In genomic region chr3:5090108-5090869, GRCm38 (mm10) we compare ENCODE assay signal across 11 mouse cellular contexts.
DNase-seq lines count a peak whose midpoint lies in the region; ATAC-seq lines count a peak whose summit lies in the region.
"Had no signal": no experiment of that assay in that cellular context is flagged by ENCODE, and none has a peak within 500 bp of the region (broad histone marks: within the 10 kb centered on the region; RNA-seq: fewer than 3 reads in every experiment).

No protein-coding gene starts in this region.

- WGBS in lung, embryonic 15.5 days: 40% methylated on average over 13 of the region's 13 CpGs
- WGBS in forebrain, embryonic 16.5 days: 81% methylated on average over 13 of the region's 13 CpGs

- no peaks in the 10 kb centered on the region for H3K9me3 ChIP-seq in lung, embryonic 15.5 days
- no peaks in the 10 kb centered on the region for H3K9me3 ChIP-seq in forebrain, embryonic 16.5 days (ENCODE audit: control insufficient read depth, low read length)
- H3K9me3 ChIP-seq: hindbrain, embryonic 12.5 days; liver, embryonic 13.5 days had no signal

- no peaks in the 10 kb centered on the region for H3K4me1 ChIP-seq in lung, embryonic 15.5 days
- H3K4me1 ChIP-seq in forebrain, embryonic 16.5 days (replicated peaks; ENCODE audit: control insufficient read depth, insufficient read depth, low read length): peaks cover 4% of the 10 kb centered on the region; the same call in 1 of the 2 replicates
- H3K4me1 ChIP-seq: hindbrain, embryonic 12.5 days; liver, embryonic 13.5 days had no signal

- peak; percentile 90; the same call in 1 of the 2 replicates for ATAC-seq in lung, embryonic 15.5 days (ENCODE audit: borderline replicate concordance, extremely low read depth, low FRiP score, low TSS enrichment)
- peak; percentile 52; the same call in 1 of the 2 replicates for ATAC-seq in forebrain, embryonic 16.5 days
- ATAC-seq in monocyte, adult 5-6 weeks (replicated peaks; ENCODE audit: insufficient number of reproducible peaks, low FRiP score, low TSS enrichment, poor library complexity, severe bottlenecking): no peak

- peak; percentile 9 for DNase-seq in gastrocnemius, postnatal 10 days
- DNase-seq in gastrocnemius, adult 18-20 months (ENCODE audit: low spot score): no peak
- DNase-seq in lung, postnatal 14 days: no peak
- DNase-seq in skeletal muscle tissue, adult 2 months (ENCODE audit: low read depth, low spot score): peak; percentile 3
- no peak for DNase-seq in B cell, adult 2 months
- DNase-seq: liver, embryonic 13.5 days; thymus, postnatal 36 days had no signal

- no peaks in the 10 kb centered on the region for H3K36me3 ChIP-seq in lung, embryonic 15.5 days
- H3K36me3 ChIP-seq in forebrain, embryonic 16.5 days (ENCODE audit: control insufficient read depth, insufficient read depth): no peaks in the 10 kb centered on the region
- H3K36me3 ChIP-seq: hindbrain, embryonic 12.5 days; liver, embryonic 13.5 days had no signal

- no peak overlapping the region for H3K9ac ChIP-seq in lung, embryonic 15.5 days
- no peak overlapping the region for H3K9ac ChIP-seq in forebrain, embryonic 16.5 days (replicated peaks; ENCODE audit: low read depth, low read length)
- H3K9ac ChIP-seq: hindbrain, embryonic 12.5 days; liver, embryonic 13.5 days had no signal

- H3K27me3 ChIP-seq in lung, embryonic 15.5 days: no peaks in the 10 kb centered on the region
- H3K27me3 ChIP-seq in forebrain, embryonic 16.5 days (replicated peaks; ENCODE audit: control insufficient read depth, insufficient read depth, low read length): no peaks in the 10 kb centered on the region
- H3K27me3 ChIP-seq: hindbrain, embryonic 12.5 days; liver, embryonic 13.5 days had no signal

- H3K4me2 ChIP-seq in lung, embryonic 15.5 days: peak overlapping the region; percentile 16
- H3K4me2 ChIP-seq in forebrain, embryonic 16.5 days (ENCODE audit: low read length): no peak overlapping the region
- H3K4me2 ChIP-seq: hindbrain, embryonic 12.5 days; liver, embryonic 13.5 days had no signal

- peak overlapping the region; percentile 4 for H3K27ac ChIP-seq in lung, embryonic 15.5 days
- no peak overlapping the region for H3K27ac ChIP-seq in forebrain, embryonic 16.5 days (ENCODE audit: low read length)
- H3K27ac ChIP-seq: hindbrain, embryonic 12.5 days; liver, embryonic 13.5 days had no signal

- H3K4me3 ChIP-seq in lung, embryonic 15.5 days: peak overlapping the region; percentile 15; the same call in 1 of the 2 replicates
- no peak overlapping the region for H3K4me3 ChIP-seq in forebrain, embryonic 16.5 days (replicated peaks; ENCODE audit: low read length)
- H3K4me3 ChIP-seq: hindbrain, embryonic 12.5 days; liver, embryonic 13.5 days had no signal

Comparison
In these comparisons a context has a peak if more than half of its experiments do, and no peak if none do; other contexts are left out.
1. DNase-seq: peak in gastrocnemius, postnatal 10 days (single experiment) and skeletal muscle tissue, adult 2 months (single experiment); none in gastrocnemius, adult 18-20 months (single experiment), lung, postnatal 14 days (single experiment) and B cell, adult 2 months (0 of 2).